Mouse (Mus musculus) erythroblast, embryonic 14.5 days (primary cell): ENCODE results near the gene Gtf2h1.

Source experiments
- GATA1 ChIP-seq: IDR thresholded peaks from 2 replicates; pipeline ENCODE4 v1.6.1; 2012; ENCODE audit warnings: low read length, inconsistent platforms, mixed read lengths
- TAL1 ChIP-seq: IDR thresholded peaks from 3 replicates; pipeline ENCODE4 v1.6.1; 2012; ENCODE audit warnings: low read length, inconsistent platforms, mixed read lengths

DNA sequence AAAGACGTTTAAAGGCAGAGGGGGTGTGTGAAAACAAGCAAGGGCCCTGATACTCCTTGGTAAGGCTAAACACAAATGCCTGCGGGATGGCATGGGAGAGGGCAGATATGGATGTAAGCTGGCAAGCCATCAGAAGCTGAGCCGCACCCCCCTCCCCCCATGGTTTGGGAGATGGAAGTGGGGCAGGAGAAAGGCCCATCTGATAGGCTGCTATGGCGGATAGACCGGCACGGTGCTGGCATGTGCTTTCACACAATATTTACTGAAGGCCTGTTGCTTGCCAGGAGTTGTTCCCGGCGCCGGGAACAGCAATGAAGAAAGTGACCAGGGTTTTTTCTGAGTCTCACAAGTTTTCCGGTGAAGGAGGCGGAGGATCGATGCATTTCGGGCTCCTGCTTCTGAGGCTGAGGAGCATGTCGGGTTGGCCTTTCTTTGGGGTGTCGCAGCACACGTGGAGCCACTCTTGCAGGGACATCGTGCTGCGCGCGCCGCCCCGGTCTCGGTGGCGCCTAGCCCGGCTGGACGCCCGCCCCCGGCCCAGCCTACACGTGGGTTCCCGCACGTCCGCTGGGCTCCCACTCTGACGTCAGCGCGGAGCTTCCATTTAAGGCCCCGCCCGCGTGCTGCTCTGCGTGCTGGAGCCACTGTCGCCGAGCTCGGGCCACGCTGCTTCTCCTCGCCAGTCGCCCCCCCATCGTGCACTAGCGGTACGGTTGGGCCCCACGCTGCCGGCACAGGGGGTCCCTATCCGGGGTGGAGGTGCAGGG is 49.5 kb downstream of the Gtf2h1 start:
- TF ChIP-seq GATA1 = no peak
- TF ChIP-seq TAL1 = no peak
